Mouse (Mus musculus) 3134 (cell line): ENCODE data around the gene Ttc16.

Experiments used
- DNase-seq: peaks from one replicate; pipeline ENCODE4 v3.0.0-alpha.2; 2011; ENCODE audit warnings: low spot score; ENCODE audit not compliant: insufficient read length; ENCODE audit errors: extremely low read depth

Ttc16 gene

DNA sequence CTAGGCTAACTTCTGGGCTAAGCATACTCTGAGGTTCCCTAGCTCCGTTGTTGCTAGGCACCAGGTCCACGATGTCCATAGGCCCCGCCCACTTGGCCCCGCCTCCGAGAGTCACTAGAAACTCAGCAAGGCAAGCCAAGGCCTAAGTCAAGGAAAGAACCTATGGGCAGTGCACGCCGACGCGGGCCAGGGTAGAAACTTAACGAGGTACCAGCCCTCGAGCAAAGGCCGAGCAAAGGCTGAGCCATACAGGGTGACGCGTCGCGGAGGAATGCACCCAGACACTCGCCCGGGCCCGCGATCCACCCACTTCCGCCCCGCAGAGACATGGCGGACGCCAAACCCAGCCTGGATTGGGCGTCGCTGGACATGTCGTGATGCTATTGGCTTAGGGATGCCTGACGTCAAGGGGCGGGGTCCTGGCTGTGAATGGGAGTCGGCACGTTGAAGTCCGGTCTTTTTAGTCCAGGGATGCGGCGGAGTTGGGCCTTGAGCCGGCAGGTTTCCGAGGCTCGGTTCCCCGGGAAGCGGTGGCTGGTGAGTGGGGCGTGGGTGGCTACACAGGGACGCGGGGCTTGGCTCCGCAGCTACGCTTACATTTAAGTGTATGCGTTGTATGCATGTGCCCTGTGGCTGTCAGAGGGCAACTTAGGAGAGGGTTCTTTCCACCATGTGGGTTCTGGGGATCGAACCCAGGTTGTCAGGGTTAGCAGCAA lies at the start of gene Ttc16, which contains the start of gene Ptrh1:
Gene Ttc16 (minus strand): TSS at position 275 of the 716 bp plus-strand sequence.
Gene Ptrh1 (plus strand): TSS at position 428 of the 716 bp plus-strand sequence.
- peak; percentile 99 for DNase-seq

- DNase-seq, result no peak
Observed at GRCm38 (mm10) chr2:32824778-32825177, 49.3 kb upstream of the Ttc16 start.

DNA sequence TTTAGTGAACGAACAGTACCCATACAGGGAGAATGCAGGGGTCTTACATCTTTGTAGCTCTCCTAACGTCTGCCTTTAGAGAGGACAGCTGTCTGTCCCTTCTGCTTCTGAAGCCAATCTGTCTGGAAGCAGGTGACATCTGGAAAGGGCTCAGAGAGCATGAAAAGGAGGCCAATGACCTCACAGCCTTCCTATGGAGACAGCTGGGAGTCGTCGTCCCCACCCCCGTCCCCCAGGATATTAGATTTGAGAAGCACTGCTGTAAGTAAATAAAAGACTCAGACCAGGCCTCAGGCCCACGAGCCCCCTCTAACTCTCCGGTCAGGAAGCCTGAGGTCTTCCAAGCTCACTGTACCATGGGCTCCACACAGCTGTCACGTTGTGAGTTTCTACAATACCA lies 48.7 kb upstream of the Ttc16 start:
- DNase-seq, result no peak

DNA sequence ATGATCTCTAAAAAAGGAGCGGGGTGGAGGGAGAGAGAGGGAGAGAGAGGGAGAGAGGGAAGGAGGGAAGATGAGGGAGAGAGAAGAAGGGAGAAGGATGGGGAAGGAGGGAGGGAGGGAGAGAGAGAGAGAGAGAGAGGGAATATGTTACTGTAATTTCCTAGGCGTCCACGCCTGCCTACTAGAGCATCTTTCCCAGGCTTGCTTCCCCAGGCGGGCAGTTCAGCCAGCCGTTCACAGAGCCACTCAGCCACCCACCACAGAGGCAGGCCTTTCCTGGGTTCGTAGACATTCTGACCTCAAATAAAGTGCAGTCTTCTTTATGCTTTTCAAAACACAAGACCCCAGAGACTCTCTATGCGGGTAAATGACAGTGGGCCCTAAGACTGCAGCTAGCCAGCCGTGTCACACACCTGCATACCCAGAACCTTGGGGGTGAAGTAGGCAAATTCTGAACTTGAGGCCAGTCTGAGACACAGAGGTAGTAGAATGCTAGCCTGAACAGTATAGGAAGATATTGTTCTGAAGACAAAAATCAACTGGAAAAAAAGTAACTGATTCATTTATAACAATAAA lies 48.2 kb upstream of the Ttc16 start:
- DNase-seq, result no peak

DNA sequence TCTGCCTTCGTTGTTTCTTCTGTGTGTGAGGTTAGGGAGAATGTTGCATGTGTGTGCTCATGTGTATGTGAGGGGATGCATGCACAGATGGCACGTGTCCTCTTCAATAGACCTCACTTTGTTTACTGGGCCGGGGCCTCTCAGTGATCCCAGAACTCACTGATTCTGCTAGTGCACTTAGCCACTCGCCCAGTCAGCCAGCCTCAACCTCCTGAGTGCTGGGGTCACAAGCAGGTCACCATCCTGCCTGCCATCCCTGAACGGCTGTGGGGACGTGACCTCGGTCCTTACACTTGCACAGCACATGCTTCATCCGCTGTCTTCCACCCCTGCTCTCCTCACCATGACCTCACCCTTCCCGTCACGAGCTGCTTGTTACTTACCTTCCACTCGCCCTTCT lies 47.7 kb upstream of the Ttc16 start:
- no peak for DNase-seq

GRCm38 (mm10) chr2:32822643-32823042 lies 47.2 kb upstream of the Ttc16 start:
- no peak for DNase-seq

DNA sequence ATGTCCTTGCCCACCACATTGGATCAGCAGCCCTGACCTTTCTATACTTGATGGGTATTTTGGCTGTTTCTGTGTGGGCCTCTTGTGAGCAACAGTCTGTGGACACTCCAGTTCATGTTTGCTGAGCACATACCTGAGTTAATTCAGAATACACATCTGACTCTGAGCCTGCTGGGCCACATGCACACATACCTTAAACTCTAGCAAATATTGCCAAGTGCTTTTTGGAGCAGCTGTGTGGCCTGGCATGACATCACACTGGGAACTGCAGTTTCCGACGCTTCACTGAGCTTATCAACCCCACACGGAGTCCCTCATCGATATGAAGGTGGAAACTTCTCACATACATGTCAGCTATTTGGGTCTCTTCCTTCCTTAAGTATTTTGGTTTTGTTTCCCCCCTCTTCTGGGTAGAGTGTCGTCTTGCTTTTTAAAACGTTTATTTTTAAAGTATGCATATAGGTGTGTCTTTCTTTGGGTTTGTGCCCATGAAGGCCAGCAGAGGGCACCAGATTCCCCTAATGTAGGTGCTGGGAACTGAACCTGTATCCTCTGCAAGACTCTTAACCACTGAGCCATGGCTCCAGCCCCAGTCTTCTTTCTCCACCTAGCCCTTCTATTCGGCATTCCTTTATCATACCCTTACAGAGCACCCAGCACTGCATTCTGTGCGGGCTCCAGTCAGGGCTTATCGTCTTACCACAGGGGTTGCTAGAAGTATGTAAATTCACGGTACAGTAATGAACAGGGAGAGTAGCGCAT lies 45.8 kb upstream of the Ttc16 start:
- no peak for DNase-seq

GRCm38 (mm10) chr2:32818208-32818607 lies 42.8 kb upstream of the Ttc16 start:
- DNase-seq, result no peak

DNA sequence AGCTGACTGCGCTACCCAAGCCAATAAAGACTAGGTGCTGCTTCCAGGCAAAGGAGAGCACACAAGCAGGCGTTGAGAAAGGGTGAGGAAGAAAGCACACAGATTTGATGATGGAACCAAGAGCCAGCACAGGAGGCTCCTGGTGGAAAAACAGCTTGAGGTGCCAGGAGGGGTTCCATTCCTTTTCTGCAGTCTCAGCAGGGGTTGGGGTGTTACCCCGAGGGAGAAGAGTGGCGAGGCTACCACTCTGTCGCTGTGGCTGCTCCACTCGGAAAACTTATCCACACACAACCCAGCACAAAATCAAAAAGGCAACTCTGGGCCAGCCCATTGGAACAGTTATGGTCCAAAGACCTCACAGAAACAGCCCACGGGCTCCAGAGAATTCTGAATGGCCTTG lies 42.2 kb upstream of the Ttc16 start:
- no peak for DNase-seq

- DNase-seq, result no peak
Observed at GRCm38 (mm10) chr2:32816946-32817581, 41.6 kb upstream of the Ttc16 start.

DNA sequence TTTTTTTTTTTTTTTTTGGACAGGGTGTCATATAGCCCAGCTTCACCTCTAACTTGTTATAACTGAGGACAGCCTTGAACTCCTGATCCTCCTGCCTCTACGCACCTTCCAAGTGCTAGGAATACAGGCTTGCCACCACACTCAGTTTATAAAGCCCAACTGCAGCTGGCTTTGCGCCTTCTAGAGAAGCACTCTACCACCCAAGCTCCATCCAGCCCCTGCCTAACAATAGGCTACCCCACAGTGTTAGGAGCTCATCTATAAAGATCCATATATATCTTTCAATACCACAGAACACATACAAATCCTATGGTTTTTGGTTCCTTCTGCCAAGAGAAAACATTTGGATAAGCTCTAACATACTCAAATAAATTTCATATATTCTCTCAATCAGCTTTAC lies 41.1 kb upstream of the Ttc16 start:
- DNase-seq, result no peak

GRCm38 (mm10) chr2:32811959-32812358 lies 36.5 kb upstream of the Ttc16 start:
- no peak for DNase-seq

DNA sequence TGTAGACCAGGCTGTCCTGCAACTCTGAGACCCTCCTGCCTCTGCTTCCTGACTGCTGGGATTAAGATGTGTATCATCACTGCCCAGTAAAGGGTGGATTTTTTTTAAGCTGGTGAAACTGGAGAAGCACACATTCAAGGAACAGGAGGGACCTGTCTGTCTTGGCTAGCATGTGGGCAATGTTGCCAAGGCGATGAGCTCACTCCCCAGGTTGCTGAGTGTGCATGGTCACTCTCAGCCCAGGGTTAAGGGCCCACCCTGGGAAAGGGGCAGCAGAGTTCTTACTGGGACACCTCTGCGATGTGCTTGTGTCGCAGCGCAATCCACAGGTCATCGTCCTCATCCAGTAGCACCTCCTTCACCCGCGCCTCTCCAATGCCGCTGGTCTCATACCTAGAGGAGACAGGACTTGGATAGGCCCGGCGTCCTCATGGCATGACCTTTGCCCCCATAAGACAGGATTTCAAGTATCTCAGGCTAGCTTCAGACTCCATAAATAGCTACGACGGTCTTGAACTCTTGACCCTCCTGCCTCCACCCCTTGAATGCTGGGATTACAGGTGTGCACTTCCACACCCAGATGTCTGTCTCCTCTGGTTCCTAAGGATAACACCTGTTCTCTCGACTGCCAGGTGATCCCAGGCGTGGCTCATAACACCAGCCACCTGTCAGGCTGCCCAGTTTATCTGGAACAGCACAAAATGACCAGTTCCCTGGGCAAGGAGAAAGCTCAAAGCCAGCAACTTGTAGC lies 33.6 kb upstream of the Ttc16 start:
- no peak for DNase-seq

DNA sequence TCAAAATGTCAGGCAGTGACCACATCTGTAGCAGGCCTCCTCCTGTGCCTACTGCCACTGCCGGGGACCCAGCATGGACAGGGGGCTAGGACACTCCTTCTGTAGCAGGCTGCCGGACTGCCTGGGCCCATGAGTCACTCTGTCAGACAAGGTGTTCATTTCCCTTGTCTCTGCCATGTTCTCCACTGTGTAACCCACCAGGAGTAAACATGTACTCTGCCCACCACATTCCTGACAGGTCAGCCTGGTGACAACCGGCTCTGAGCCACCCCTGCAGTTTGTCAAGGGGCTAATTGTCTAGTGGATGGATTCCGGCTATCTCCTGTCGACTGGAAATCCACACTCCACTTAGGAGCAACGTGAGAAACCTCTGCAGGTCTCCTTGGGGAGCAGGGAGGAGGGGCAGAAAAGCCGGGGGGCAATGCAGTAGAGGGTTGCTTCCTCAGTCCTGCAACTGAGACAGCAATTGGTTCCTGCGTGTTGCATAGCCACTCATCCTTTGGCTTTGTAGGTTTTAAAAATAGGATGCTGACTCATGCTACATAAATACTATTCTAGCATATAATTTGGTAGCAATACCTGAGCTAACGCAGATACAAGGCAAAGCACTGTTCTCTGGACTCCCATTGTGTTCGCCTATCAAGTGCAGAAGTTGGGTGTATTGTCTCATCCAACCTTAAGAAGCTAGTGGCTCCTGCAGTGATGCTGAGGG lies 23.0 kb upstream of the Ttc16 start:
- DNase-seq, result no peak

GRCm38 (mm10) chr2:32795748-32796418 lies 20.4 kb upstream of the Ttc16 start:
- no peak for DNase-seq

- no peak for DNase-seq
Observed at GRCm38 (mm10) chr2:32791297-32791696, 15.9 kb upstream of the Ttc16 start.

- DNase-seq, result no peak
Observed at GRCm38 (mm10) chr2:32788581-32788980, 13.1 kb upstream of the Ttc16 start.

DNA sequence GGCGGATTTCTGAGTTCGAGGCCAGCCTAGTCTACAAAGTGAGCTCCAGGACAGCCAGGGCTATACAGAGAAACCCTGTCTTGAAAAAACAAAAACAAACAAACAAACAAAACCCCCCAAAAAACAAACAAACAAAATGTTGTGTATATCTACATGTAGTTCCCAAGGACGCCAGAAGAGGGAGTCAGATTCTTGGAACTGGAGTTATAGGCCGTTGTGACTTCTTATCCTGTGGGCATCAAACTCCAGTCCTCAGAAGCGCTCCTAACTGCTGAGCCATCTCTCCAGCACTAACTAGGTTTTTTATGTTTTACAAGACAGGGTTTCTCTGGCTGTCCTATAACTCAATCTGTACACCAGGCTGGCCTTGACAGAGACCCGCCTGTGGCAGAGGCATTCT lies 11.7 kb upstream of the Ttc16 start:
- DNase-seq, result peak; percentile 45

GRCm38 (mm10) chr2:32784048-32784681 lies 8.7 kb upstream of the Ttc16 start, which contains the start of gene Cfap157:
Gene Cfap157, minus strand, starts transcription at chr2:32784428.
- DNase-seq, result no peak
